Mouse (Mus musculus) erythroblast, embryonic 14.5 days (primary cell): ENCODE results near the gene Gm20671. TPM values are rescaled to one million over a fixed set of nuclear protein-coding genes. Genes with fewer than 3 reads are reported as not detected.
"Not testable (repeated sequence)": the region's sequence is repeated elsewhere in the genome, so short reads cannot be mapped to it uniquely, and the experiment has no call there.

Experiments
- H3K27me3 ChIP-seq: 2 replicates; pipeline ENCODE4 v1.6.1; 2012; ENCODE audit warnings: inconsistent platforms; ENCODE audit not compliant: control insufficient read depth
- H3K36me3 ChIP-seq: 2 replicates; pipeline ENCODE4 v1.6.1; 2012; ENCODE audit warnings: mild to moderate bottlenecking, inconsistent platforms; ENCODE audit not compliant: control insufficient read depth
- H3K4me1 ChIP-seq: 2 replicates; pipeline ENCODE4 v1.6.1; 2012; ENCODE audit warnings: inconsistent platforms; ENCODE audit not compliant: control insufficient read depth
- H3K4me3 ChIP-seq: replicated peaks from 2 replicates; pipeline ENCODE3; 2012; ENCODE audit warnings: moderate library complexity, mild to moderate bottlenecking, inconsistent platforms
- H3K9me3 ChIP-seq: 2 replicates; pipeline ENCODE4 v1.6.1; 2012; ENCODE audit warnings: low read length, inconsistent platforms, mixed read lengths; ENCODE audit not compliant: control insufficient read depth
- GATA1 ChIP-seq: IDR thresholded peaks from 2 replicates; pipeline ENCODE4 v1.6.1; 2012; ENCODE audit warnings: low read length, inconsistent platforms, mixed read lengths
- TAL1 ChIP-seq: IDR thresholded peaks from 3 replicates; pipeline ENCODE4 v1.6.1; 2012; ENCODE audit warnings: low read length, inconsistent platforms, mixed read lengths
- polyA plus RNA-seq: library from polyadenylated mRNA; stranded (reverse); fragments of >175 nt; gene quantifications from 2 replicates; pipeline ENCODE4 v1.2.3, GENCODE M21; 2012

Gene Gm20671
- polyA plus RNA-seq, 1 experiment = 0.06 TPM

- Histone ChIP-seq H3K4me3 (no peak overlapping the region), H3K27me3 (no peaks in the 10 kb centered on the region), H3K36me3 (peaks cover 11% of the 10 kb centered on the region), H3K4me1 (no peaks in the 10 kb centered on the region; the same call in none of the 2 replicates), H3K9me3 (no peaks in the 10 kb centered on the region)
- no peak for TF ChIP-seq GATA1
- no peak for TF ChIP-seq TAL1
These were observed 84.8 kb downstream of the Gm20671 start for GRCm38 (mm10) chr5:32742149-32742548.

GRCm38 (mm10) chr5:32741377-32741776 lies 85.5 kb downstream of the Gm20671 start:
- H3K36me3 ChIP-seq = peaks cover 12% of the 10 kb centered on the region
- not testable (repeated sequence) for H3K27me3 ChIP-seq, H3K4me1 ChIP-seq, H3K4me3 ChIP-seq, H3K9me3 ChIP-seq

- H3K27me3 ChIP-seq, H3K9me3 ChIP-seq, H3K4me1 ChIP-seq, H3K4me3 ChIP-seq: not testable (repeated sequence)
- peaks cover 14% of the 10 kb centered on the region for H3K36me3 ChIP-seq
These were observed 86.1 kb downstream of the Gm20671 start for GRCm38 (mm10) chr5:32740850-32741249.

GRCm38 (mm10) chr5:32740138-32740537 lies 86.8 kb downstream of the Gm20671 start:
- peaks cover 20% of the 10 kb centered on the region for H3K36me3 ChIP-seq

GRCm38 (mm10) chr5:32736770-32737169 lies 90.1 kb downstream of the Gm20671 start:
- H3K27me3 ChIP-seq, H3K9me3 ChIP-seq, H3K4me3 ChIP-seq, H3K4me1 ChIP-seq: not testable (repeated sequence)
- H3K36me3 ChIP-seq = peaks cover 20% of the 10 kb centered on the region

More at GRCm38 (mm10) chr5:32740138-32740537, 86.8 kb downstream of the Gm20671 start:
- Histone ChIP-seq H3K4me1 (no peaks in the 10 kb centered on the region; the same call in 1 of the 2 replicates), H3K27me3 (no peaks in the 10 kb centered on the region), H3K4me3 (no peak overlapping the region), H3K9me3 (no peaks in the 10 kb centered on the region)
- no peak for TF ChIP-seq TAL1
- no peak for TF ChIP-seq GATA1

- TF ChIP-seq TAL1 (no peak), GATA1 (no peak)
These were observed 91.1 kb downstream of the Gm20671 start for GRCm38 (mm10) chr5:32735779-32736178.

GRCm38 (mm10) chr5:32733892-32734291 lies 93.0 kb downstream of the Gm20671 start:
- peaks cover 20% of the 10 kb centered on the region for H3K36me3 ChIP-seq
- H3K4me3 ChIP-seq, H3K4me1 ChIP-seq, H3K27me3 ChIP-seq, H3K9me3 ChIP-seq: not testable (repeated sequence)

More at GRCm38 (mm10) chr5:32735779-32736178, 91.1 kb downstream of the Gm20671 start:
- no peak overlapping the region for H3K4me3 ChIP-seq
- H3K27me3 ChIP-seq = no peaks in the 10 kb centered on the region
- H3K9me3 ChIP-seq = no peaks in the 10 kb centered on the region
- peaks cover 20% of the 10 kb centered on the region for H3K36me3 ChIP-seq
- no peaks in the 10 kb centered on the region for H3K4me1 ChIP-seq

GRCm38 (mm10) chr5:32728851-32729250 lies 98.1 kb downstream of the Gm20671 start:
- peaks cover 2% of the 10 kb centered on the region for H3K4me1 ChIP-seq
- H3K4me3 ChIP-seq = no peak overlapping the region
- H3K9me3 ChIP-seq = no peaks in the 10 kb centered on the region
- no peaks in the 10 kb centered on the region for H3K36me3 ChIP-seq
- TF ChIP-seq GATA1 (no peak), TAL1 (no peak)
- no peaks in the 10 kb centered on the region for H3K27me3 ChIP-seq

GRCm38 (mm10) chr5:32728300-32728699 lies 98.6 kb downstream of the Gm20671 start:
- Histone ChIP-seq H3K27me3 (no peaks in the 10 kb centered on the region), H3K4me3 (no peak overlapping the region), H3K36me3 (no peaks in the 10 kb centered on the region), H3K9me3 (no peaks in the 10 kb centered on the region), H3K4me1 (peaks cover 4% of the 10 kb centered on the region)
- no peak for TF ChIP-seq GATA1
- no peak for TF ChIP-seq TAL1

- not testable (repeated sequence) for H3K27me3 ChIP-seq, H3K4me1 ChIP-seq, H3K9me3 ChIP-seq, H3K36me3 ChIP-seq, H3K4me3 ChIP-seq
These were observed 101.5 kb downstream of the Gm20671 start for GRCm38 (mm10) chr5:32725397-32725796.
